In genomic region chr16:91688619-91689334, GRCm38 (mm10) we compare ENCODE assay signal across 8 mouse cellular contexts. TPM values are rescaled to one million over a fixed set of nuclear protein-coding genes. Genes with fewer than 3 reads are reported as not detected.
A peak's percentile ranks its signal among the peaks of the same experiment; 100 is the strongest.
DNase-seq lines count a peak whose midpoint lies in the region; ATAC-seq and TF ChIP-seq lines count a peak whose summit lies in the region.

Gene Donson, minus strand, starts transcription at chr16:91688770.

- H3K27ac ChIP-seq in ES-E14 (ENCODE audit: insufficient read depth, low read depth, low read length, poor library complexity, severe bottlenecking): peak within 1 kb of the TSS; percentile 47; the same call in 1 of the 2 replicates
- peak within 1 kb of the TSS; percentile 80 for H3K27ac ChIP-seq in forebrain, embryonic 14.5 days (ENCODE audit: low read depth, low read length)
- H3K27ac ChIP-seq in liver, postnatal 0 days (ENCODE audit: low read depth): peak within 1 kb of the TSS; percentile 84
- H3K27ac ChIP-seq in neural tube, embryonic 13.5 days (replicated peaks): peak within 1 kb of the TSS; percentile 92

- in situ Hi-C loops in ES-E14 (cut with MboI; ENCODE audit: low sequenced_read_pairs in 2 of 2, unreplicated experiment in 2 of 2): no loop called here

- peak within 1 kb of the TSS; percentile 93 to 98 for H3K4me3 ChIP-seq in ES-E14 (ENCODE audit: insufficient read depth in 1 of 2, low read depth in 1 of 2, low read length in 2 of 2, poor library complexity in 1 of 2, severe bottlenecking in 1 of 2)
- H3K4me3 ChIP-seq in forebrain, embryonic 14.5 days (ENCODE audit: low read depth, low read length): peak within 1 kb of the TSS; percentile 85
- H3K4me3 ChIP-seq in liver, postnatal 0 days (ENCODE audit: low read depth, low read length): peak within 1 kb of the TSS; percentile 97
- H3K4me3 ChIP-seq in neural tube, embryonic 13.5 days: peak within 1 kb of the TSS; percentile 85

- ATAC-seq in forebrain, embryonic 14.5 days: peak; percentile 100
- ATAC-seq in liver, postnatal 0 days: peak; percentile 99
- peak; percentile 99 for ATAC-seq in neural tube, embryonic 13.5 days (ENCODE audit: low read depth)

- DNase-seq in ES-E14 (ENCODE audit: low read depth, low spot score): peak; percentile 75
- peak; percentile 93 for DNase-seq in cerebellum, adult 11 months
- peak; percentile 96 for DNase-seq in forebrain, embryonic 14.5 days (ENCODE audit: low spot score)
- DNase-seq in heart, postnatal 14 days: peak; percentile 97 to 98
- peak; percentile 91 for DNase-seq in layer of hippocampus, adult 11-12 months (ENCODE audit: low spot score)
- DNase-seq in liver, postnatal 0 days: peak; percentile 98
- DNase-seq in telencephalon, adult 2 months (ENCODE audit: low read depth, low spot score): peak; percentile 67

- intact Hi-C loops in heart, postnatal 14 days (cut with DNase I): no loop called here

- WGBS in forebrain, embryonic 14.5 days: under 1% methylated on average over 60 of the region's 71 CpGs
- WGBS in liver, postnatal 0 days (ENCODE audit: insufficient replicate concordance): under 1% methylated on average over 71 of the region's 71 CpGs
- WGBS in neural tube, embryonic 13.5 days: under 1% methylated on average over 69 of the region's 71 CpGs

- H3K9ac ChIP-seq in ES-E14 (ENCODE audit: insufficient read depth, low read depth, low read length, poor library complexity, severe bottlenecking): peak within 1 kb of the TSS; percentile 98
- H3K9ac ChIP-seq in forebrain, embryonic 14.5 days (ENCODE audit: low read length): peak within 1 kb of the TSS; percentile 90
- peak within 1 kb of the TSS; percentile 99 for H3K9ac ChIP-seq in liver, postnatal 0 days (replicated peaks)
- H3K9ac ChIP-seq in neural tube, embryonic 13.5 days: peak within 1 kb of the TSS; percentile 91

- TF ChIP-seq EP300 in liver, postnatal 0 days (IDR thresholded peaks at IDR 0.05; ENCODE audit: low read depth): no peak

- no peaks in the 10 kb centered on the region for H3K27me3 ChIP-seq in forebrain, embryonic 14.5 days (replicated peaks; ENCODE audit: control insufficient read depth, insufficient read depth, low read length)
- H3K27me3 ChIP-seq in liver, postnatal 0 days (ENCODE audit: insufficient read depth, low read length): no peaks in the 10 kb centered on the region
- H3K27me3 ChIP-seq in neural tube, embryonic 13.5 days: no peaks in the 10 kb centered on the region

- TF ChIP-seq CTCF in liver, postnatal 0 days (IDR thresholded peaks at IDR 0.05; ENCODE audit: low read depth): no peak

- 0 out of 4 replicates have a peak, but pooled peaks cover 0 to 2% of the 10 kb centered on the region in 2 experiments for H3K4me1 ChIP-seq in ES-E14 (ENCODE audit: control insufficient read depth in 2 of 2, insufficient read depth in 2 of 2, low read length in 2 of 2, poor library complexity in 1 of 2)
- peaks cover 8% of the 10 kb centered on the region for H3K4me1 ChIP-seq in forebrain, embryonic 14.5 days (ENCODE audit: control insufficient read depth, insufficient read depth, low read length)
- peaks cover 13% of the 10 kb centered on the region for H3K4me1 ChIP-seq in liver, postnatal 0 days (ENCODE audit: insufficient read depth)
- H3K4me1 ChIP-seq in neural tube, embryonic 13.5 days (replicated peaks): peaks cover 24% of the 10 kb centered on the region

- H3K9me3 ChIP-seq in ES-E14 (ENCODE audit: control insufficient read depth, insufficient read depth, low read depth, low read length): no peaks in the 10 kb centered on the region
- H3K9me3 ChIP-seq in forebrain, embryonic 14.5 days (replicated peaks; ENCODE audit: control insufficient read depth, low read length): no peaks in the 10 kb centered on the region
- no peaks in the 10 kb centered on the region for H3K9me3 ChIP-seq in liver, postnatal 0 days (ENCODE audit: low read length)
- no peaks in the 10 kb centered on the region for H3K9me3 ChIP-seq in neural tube, embryonic 13.5 days

- H3K4me2 ChIP-seq in forebrain, embryonic 14.5 days (ENCODE audit: low read length): peak within 1 kb of the TSS; percentile 75
- peak within 1 kb of the TSS; percentile 98 for H3K4me2 ChIP-seq in liver, postnatal 0 days (ENCODE audit: low read depth, low read length)
- peak within 1 kb of the TSS; percentile 71 for H3K4me2 ChIP-seq in neural tube, embryonic 13.5 days

- peaks cover 13% of the 10 kb centered on the region for H3K36me3 ChIP-seq in ES-E14 (ENCODE audit: control insufficient read depth, insufficient read depth, low read length, poor library complexity, severe bottlenecking)
- peaks cover 27% of the 10 kb centered on the region for H3K36me3 ChIP-seq in forebrain, embryonic 14.5 days (ENCODE audit: control insufficient read depth, insufficient read depth, low read length)
- peaks cover 32% of the 10 kb centered on the region for H3K36me3 ChIP-seq in liver, postnatal 0 days (replicated peaks; ENCODE audit: insufficient read depth, low read length)
- H3K36me3 ChIP-seq in neural tube, embryonic 13.5 days: peaks cover 26% of the 10 kb centered on the region

TF ChIP-seq in ES-E14, 5 proteins besides CTCF, POLR2A, EP300 and RAD21:
- TF ChIP-seq ZC3H11A (IDR thresholded peaks at IDR 0.05; ENCODE audit: borderline replicate concordance, low read depth, low read length) (no peak), CHD2 (IDR thresholded peaks at IDR 0.05; ENCODE audit: low read depth, low read length) (no peak), MAFK (IDR thresholded peaks at IDR 0.05; ENCODE audit: insufficient read depth, low read depth, low read length) (no peak), ZNF384 (IDR thresholded peaks at IDR 0.05; ENCODE audit: low read depth, low read length) (no peak), HCFC1 (IDR thresholded peaks at IDR 0.05; ENCODE audit: borderline replicate concordance, insufficient read depth, low read length) (no peak)

RNA-seq across cellular contexts. Expression of gene Donson, which starts in this region (rescaled TPM):
- total RNA-seq in ES-E14 (2012; rRNA removed): 35.6 and 38.8 TPM in 2 replicates
- polyA plus RNA-seq in forebrain, embryonic 14.5 days (2014; fragmentation: Nextera tagmentation; extraction: Ambion mirVana): 15.3 and 19.9 TPM in 2 replicates
- total RNA-seq in heart, postnatal 14 days (2021): 1 to 10 TPM; 3.3 to 6.4 TPM
- polyA plus RNA-seq in liver, postnatal 0 days (2015; fragmentation: Nextera tagmentation; extraction: Ambion mirVana): 12.4 and 14.2 TPM in 2 replicates
- 19.1 and 20.5 TPM in 2 replicates for polyA plus RNA-seq in neural tube, embryonic 13.5 days (2015; fragmentation: Nextera tagmentation; extraction: Ambion mirVana)

Comparison
In these comparisons a context has a peak if more than half of its experiments do, and no peak if none do; other contexts are left out.
1. Peak in every context shown above with its lines: DNase-seq, ATAC-seq, H3K4me3 ChIP-seq and H3K27ac ChIP-seq.